Mouse (Mus musculus) forebrain, embryonic 13.5 days (tissue): ENCODE results near the gene Itga8. TPM values are rescaled to one million over a fixed set of nuclear protein-coding genes. Genes with fewer than 3 reads are reported as not detected.
A peak's percentile ranks its signal among the peaks of the same experiment; 100 is the strongest.

Experiments
- ATAC-seq: fragments of 200-750 bp; cut with Nextera tagmentation; 2 replicates; pipeline ENCODE4 v1.8.0; 2017
- H3K27ac ChIP-seq: fragments of 300-500 bp; sonication (generic); 2 replicates; pipeline ENCODE4 v1.5.1; 2015; ENCODE audit warnings: inconsistent platforms, mild to moderate bottlenecking, moderate library complexity
- H3K27me3 ChIP-seq: fragments of 300-500 bp; sonication (generic); 2 replicates; pipeline ENCODE4 v1.6.1; 2015; ENCODE audit warnings: mild to moderate bottlenecking, inconsistent platforms
- H3K36me3 ChIP-seq: fragments of 300-500 bp; sonication (generic); 2 replicates; pipeline ENCODE4 v1.6.1; 2015; ENCODE audit warnings: mild to moderate bottlenecking, inconsistent platforms; ENCODE audit not compliant: poor library complexity, severe bottlenecking
- H3K4me1 ChIP-seq: fragments of 300-500 bp; sonication (generic); 2 replicates; pipeline ENCODE4 v1.6.1; 2015; ENCODE audit warnings: inconsistent platforms
- H3K4me2 ChIP-seq: fragments of 300-500 bp; sonication (generic); 2 replicates; pipeline ENCODE4 v1.6.1; 2015; ENCODE audit warnings: inconsistent platforms, mild to moderate bottlenecking, moderate library complexity
- H3K4me3 ChIP-seq: fragments of 300-500 bp; sonication (generic); 2 replicates; pipeline ENCODE4 v1.5.1; 2015; ENCODE audit warnings: mild to moderate bottlenecking, inconsistent platforms
- H3K9ac ChIP-seq: fragments of 300-500 bp; sonication (generic); 2 replicates; pipeline ENCODE4 v1.6.1; 2015; ENCODE audit warnings: mild to moderate bottlenecking, inconsistent platforms
- H3K9me3 ChIP-seq: fragments of 300-500 bp; sonication (generic); replicated peaks from 2 replicates; pipeline ENCODE4 v1.6.1; 2016; ENCODE audit warnings: inconsistent platforms
- whole genome bisulfite sequencing: fragments of 180-500 bp; shearing (Covaris S2); methylation state at CpG from one replicate; pipeline ENCODE4 v1.1.7; 2015; 5-methylcytosine and 5-hydroxymethylcytosine counted together
- polyA plus RNA-seq: library from polyadenylated mRNA; unstranded; fragments of >200 nt; fragmentation: Nextera tagmentation; extraction: Ambion mirVana; gene quantifications from 2 replicates; pipeline ENCODE4 v1.2.1, GENCODE M21; 2015

The Itga8 gene
- polyA plus RNA-seq: 1.7 and 2.0 TPM in 2 replicates

- under 1% methylated on average over 56 of the region's 56 CpGs for WGBS
Measured at GRCm38 (mm10) chr2:12301431-12302170, at the start of gene Itga8. Gene Itga8 (minus strand): TSS chr2:12301922.

GRCm38 (mm10) chr2:12348914-12349313 is 47.2 kb upstream of the Itga8 start:
- no peaks in the 10 kb centered on the region for H3K9me3 ChIP-seq
- H3K27me3 ChIP-seq: no peaks in the 10 kb centered on the region
- no peak for ATAC-seq
- 89% methylated on average over 2 of the region's 2 CpGs for WGBS
- H3K4me1 ChIP-seq: no peaks in the 10 kb centered on the region
- H3K9ac ChIP-seq: no peak overlapping the region
- no peak overlapping the region for H3K4me3 ChIP-seq
- H3K27ac ChIP-seq: no peak overlapping the region
- no peak overlapping the region for H3K4me2 ChIP-seq
- H3K36me3 ChIP-seq: peaks cover 15% of the 10 kb centered on the region

More at GRCm38 (mm10) chr2:12301431-12302170, at the start of gene Itga8:
- Histone ChIP-seq H3K27ac (no peak within 1 kb of the TSS), H3K4me3 (peak within 1 kb of the TSS; percentile 68), H3K9ac (peak within 1 kb of the TSS; percentile 81), H3K4me2 (peak within 1 kb of the TSS; percentile 87), H3K9me3 (no peaks in the 10 kb centered on the region), H3K27me3 (peaks cover 12% of the 10 kb centered on the region), H3K4me1 (peaks cover 7% of the 10 kb centered on the region), H3K36me3 (no peaks in the 10 kb centered on the region)
- ATAC-seq: peak; percentile 98

- Histone ChIP-seq H3K4me1 (peaks cover 23% of the 10 kb centered on the region), H3K27me3 (no peaks in the 10 kb centered on the region), H3K4me2 (no peak overlapping the region), H3K4me3 (no peak overlapping the region), H3K9ac (no peak overlapping the region), H3K27ac (no peak overlapping the region), H3K36me3 (no peaks in the 10 kb centered on the region), H3K9me3 (no peaks in the 10 kb centered on the region)
- WGBS: 59% methylated on average over 2 of the region's 2 CpGs
- no peak for ATAC-seq
Measured at GRCm38 (mm10) chr2:12331962-12332361, 30.2 kb upstream of the Itga8 start.

GRCm38 (mm10) chr2:12329620-12330019 is 27.9 kb upstream of the Itga8 start:
- Histone ChIP-seq H3K36me3 (no peaks in the 10 kb centered on the region), H3K4me2 (no peak overlapping the region), H3K27ac (no peak overlapping the region), H3K9ac (no peak overlapping the region), H3K27me3 (no peaks in the 10 kb centered on the region), H3K4me1 (peaks cover 24% of the 10 kb centered on the region), H3K9me3 (no peaks in the 10 kb centered on the region), H3K4me3 (no peak overlapping the region)
- peak; percentile 63; the same call in 1 of the 2 replicates for ATAC-seq
- WGBS: 41% methylated on average over 2 of the region's 2 CpGs

GRCm38 (mm10) chr2:12329068-12329407 is 27.3 kb upstream of the Itga8 start:
- H3K4me3 ChIP-seq: no peak overlapping the region
- peak overlapping the region; percentile 57 for H3K4me2 ChIP-seq
- H3K27me3 ChIP-seq: no peaks in the 10 kb centered on the region
- H3K9ac ChIP-seq: no peak overlapping the region
- no peaks in the 10 kb centered on the region for H3K36me3 ChIP-seq
- H3K9me3 ChIP-seq: no peaks in the 10 kb centered on the region
- peaks cover 24% of the 10 kb centered on the region for H3K4me1 ChIP-seq
- ATAC-seq: no peak
- H3K27ac ChIP-seq: peak overlapping the region; percentile 49; the same call in 1 of the 2 replicates
- 6% methylated on average over 5 of the region's 5 CpGs for WGBS

- ATAC-seq: peak; percentile 54; the same call in 1 of the 2 replicates
- Histone ChIP-seq H3K27ac (peak overlapping the region; percentile 49), H3K36me3 (no peaks in the 10 kb centered on the region), H3K9ac (no peak overlapping the region), H3K4me3 (no peak overlapping the region; the same call in 1 of the 2 replicates), H3K9me3 (no peaks in the 10 kb centered on the region), H3K27me3 (no peaks in the 10 kb centered on the region), H3K4me2 (peak overlapping the region; percentile 57), H3K4me1 (peaks cover 24% of the 10 kb centered on the region)
- 4% methylated on average over 8 of the region's 8 CpGs for WGBS
Measured at GRCm38 (mm10) chr2:12328355-12329067, 26.8 kb upstream of the Itga8 start.

- H3K4me1 ChIP-seq: peaks cover 24% of the 10 kb centered on the region
- H3K36me3 ChIP-seq: no peaks in the 10 kb centered on the region
- WGBS: 20% methylated on average over 11 of the region's 11 CpGs
- peak overlapping the region; percentile 33 for H3K4me3 ChIP-seq
- H3K9ac ChIP-seq: peak overlapping the region; percentile 3; the same call in 1 of the 2 replicates
- no peaks in the 10 kb centered on the region for H3K27me3 ChIP-seq
- ATAC-seq: peak; percentile 50
- H3K27ac ChIP-seq: peak overlapping the region; percentile 49; the same call in 1 of the 2 replicates
- no peaks in the 10 kb centered on the region for H3K9me3 ChIP-seq
- H3K4me2 ChIP-seq: peak overlapping the region; percentile 57
Measured at GRCm38 (mm10) chr2:12327691-12328354, 26.1 kb upstream of the Itga8 start.

GRCm38 (mm10) chr2:12327216-12327615 is 25.5 kb upstream of the Itga8 start:
- Histone ChIP-seq H3K4me1 (peaks cover 24% of the 10 kb centered on the region), H3K27me3 (no peaks in the 10 kb centered on the region), H3K4me3 (peak overlapping the region; percentile 33), H3K9ac (0 out of 2 replicates have a peak overlapping the region, but pooled peaks have one; percentile 3), H3K9me3 (no peaks in the 10 kb centered on the region), H3K36me3 (no peaks in the 10 kb centered on the region), H3K27ac (no peak overlapping the region), H3K4me2 (peak overlapping the region; percentile 57)
- WGBS: 12% methylated on average over 10 of the region's 10 CpGs
- ATAC-seq: peak; percentile 79; the same call in 1 of the 2 replicates

GRCm38 (mm10) chr2:12325868-12326267 is 24.1 kb upstream of the Itga8 start:
- H3K36me3 ChIP-seq: no peaks in the 10 kb centered on the region
- H3K27ac ChIP-seq: no peak overlapping the region
- no peaks in the 10 kb centered on the region for H3K9me3 ChIP-seq
- ATAC-seq: no peak
- WGBS: 91% methylated on average over 2 of the region's 2 CpGs
- H3K9ac ChIP-seq: no peak overlapping the region
- H3K4me3 ChIP-seq: no peak overlapping the region
- H3K4me1 ChIP-seq: peaks cover 24% of the 10 kb centered on the region
- H3K4me2 ChIP-seq: no peak overlapping the region
- H3K27me3 ChIP-seq: no peaks in the 10 kb centered on the region

- H3K36me3 ChIP-seq: no peaks in the 10 kb centered on the region
- H3K27me3 ChIP-seq: no peaks in the 10 kb centered on the region
- ATAC-seq: no peak
- no peaks in the 10 kb centered on the region for H3K9me3 ChIP-seq
- WGBS: 88% methylated on average over 6 of the region's 6 CpGs
- no peak overlapping the region for H3K4me3 ChIP-seq
- H3K4me2 ChIP-seq: no peak overlapping the region
- H3K4me1 ChIP-seq: peaks cover 24% of the 10 kb centered on the region
- no peak overlapping the region for H3K27ac ChIP-seq
- no peak overlapping the region for H3K9ac ChIP-seq
Measured at GRCm38 (mm10) chr2:12325417-12325816, 23.7 kb upstream of the Itga8 start.

- H3K9me3 ChIP-seq: no peaks in the 10 kb centered on the region
- no peak for ATAC-seq
- no peak overlapping the region for H3K27ac ChIP-seq
- H3K4me1 ChIP-seq: no peaks in the 10 kb centered on the region
- no peak overlapping the region for H3K4me2 ChIP-seq
- H3K36me3 ChIP-seq: no peaks in the 10 kb centered on the region
- WGBS: 87% methylated on average over 4 of the region's 4 CpGs
- no peak overlapping the region for H3K9ac ChIP-seq
- no peaks in the 10 kb centered on the region for H3K27me3 ChIP-seq
- no peak overlapping the region for H3K4me3 ChIP-seq
Measured at GRCm38 (mm10) chr2:12320914-12321313, 19.2 kb upstream of the Itga8 start.

- Histone ChIP-seq H3K9me3 (no peaks in the 10 kb centered on the region), H3K9ac (no peak overlapping the region), H3K4me3 (no peak overlapping the region), H3K4me2 (no peak overlapping the region), H3K36me3 (no peaks in the 10 kb centered on the region), H3K27me3 (no peaks in the 10 kb centered on the region), H3K4me1 (no peaks in the 10 kb centered on the region), H3K27ac (no peak overlapping the region)
- WGBS: 92% methylated on average over 3 of the region's 3 CpGs
- no peak for ATAC-seq
Measured at GRCm38 (mm10) chr2:12318715-12319114, 17.0 kb upstream of the Itga8 start.
